Mouse (Mus musculus): ENCODE measurements around the gene Lingo1.

- TF ChIP-seq GATA1 (IDR thresholded peaks at IDR 0.05; ENCODE audit: borderline replicate concordance, low read length), result no peak
- TF ChIP-seq CTCF (IDR thresholded peaks at IDR 0.05; ENCODE audit: low read depth, low read length), result no peak
- no peak for TF ChIP-seq POLR2AphosphoS5 (IDR thresholded peaks at IDR 0.05; ENCODE audit: insufficient replicate concordance, low read depth, low read length)
- TF ChIP-seq TAL1 (conservative IDR thresholded peaks at IDR 0.05; ENCODE audit: low read depth, low read length), result no peak
- no peak for TF ChIP-seq GATA2 (IDR thresholded peaks at IDR 0.05; ENCODE audit: borderline replicate concordance, low read depth, low read length)
Measured at GRCm38 (mm10) chr9:56803146-56803545, 6.9 kb upstream of the Lingo1 start.

Measured in G1E (cell line).